ENCODE assay signal across 16 mouse cellular contexts in the genomic region with DNA sequence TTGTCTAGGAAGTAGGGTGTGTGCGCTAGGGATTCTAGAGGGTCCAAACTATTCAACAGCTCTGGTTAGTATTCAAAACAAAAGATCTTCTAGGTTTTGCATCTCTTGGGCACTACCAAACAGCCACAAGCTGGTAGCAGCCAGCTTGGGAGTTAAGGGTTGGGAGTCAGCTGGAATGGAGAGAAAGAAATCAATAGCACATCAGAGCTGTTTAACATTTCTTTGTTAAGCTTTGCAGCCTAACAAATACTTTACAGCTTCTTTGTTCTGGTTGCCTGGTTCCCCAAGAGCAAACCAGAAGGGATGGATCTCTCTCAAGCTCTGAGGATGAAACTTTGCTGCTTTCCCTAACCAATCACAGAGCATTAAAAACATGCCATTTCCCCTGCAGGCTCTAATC.
"Had no signal": no experiment of that assay in that cellular context is flagged by ENCODE, and none has a peak within 500 bp of the region (broad histone marks: within the 10 kb centered on the region; RNA-seq: fewer than 3 reads in every experiment).

No protein-coding gene starts in this region.

- H3K9me3 ChIP-seq: kidney, embryonic 15.5 days; limb, embryonic 15.5 days; liver, embryonic 12.5 days; midbrain, embryonic 12.5 days; neural tube, embryonic 15.5 days had no signal

- H3K9ac ChIP-seq: kidney, embryonic 15.5 days; limb, embryonic 15.5 days; liver, embryonic 12.5 days; lung, embryonic 14.5 days; midbrain, embryonic 12.5 days; neural tube, embryonic 15.5 days had no signal

- H3K4me2 ChIP-seq: kidney, embryonic 15.5 days; limb, embryonic 15.5 days; liver, embryonic 12.5 days; lung, embryonic 14.5 days; midbrain, embryonic 12.5 days; neural tube, embryonic 15.5 days had no signal

- H3K4me1 ChIP-seq: kidney, embryonic 15.5 days; liver, embryonic 12.5 days had no signal

- H3K27me3 ChIP-seq: limb, embryonic 15.5 days; liver, embryonic 12.5 days; neural tube, embryonic 15.5 days had no signal

- ATAC-seq: liver, embryonic 12.5 days had no signal

- DNase-seq: kidney, adult 2 months; kidney, postnatal 14 days; lung, embryonic 14.5 days; lung, postnatal 10 days; lung, postnatal 4 days; right cerebral cortex, adult 18-20 months; right cerebral cortex, postnatal 25 days; thymus, postnatal 14 days had no signal

- H3K36me3 ChIP-seq: kidney, embryonic 15.5 days; limb, embryonic 15.5 days; liver, embryonic 12.5 days; midbrain, embryonic 12.5 days; neural tube, embryonic 15.5 days had no signal

- H3K4me3 ChIP-seq: kidney, embryonic 15.5 days; left cerebral cortex, adult 2 months; limb, embryonic 15.5 days; liver, embryonic 12.5 days; midbrain, embryonic 12.5 days; myocyte; neural tube, embryonic 15.5 days had no signal

- H3K27ac ChIP-seq: kidney, embryonic 15.5 days; left cerebral cortex, adult 2 months; limb, embryonic 15.5 days; liver, embryonic 12.5 days; midbrain, embryonic 12.5 days; neural tube, embryonic 15.5 days; stomach, postnatal 0 days had no signal
